Mouse (Mus musculus) intestine, embryonic 16.5 days (tissue): ENCODE results near the gene Casq2. TPM values are rescaled to one million over a fixed set of nuclear protein-coding genes. Genes with fewer than 3 reads are reported as not detected.
A peak's percentile ranks its signal among the peaks of the same experiment; 100 is the strongest.

ENCODE experiments used
- ATAC-seq: fragments of 200-750 bp; cut with Nextera tagmentation; 2 replicates; pipeline ENCODE4 v1.8.0; 2017; ENCODE audit warnings: moderate TSS enrichment, moderate library complexity
- H3K27ac ChIP-seq: fragments of 300-500 bp; sonication (generic); 2 replicates; pipeline ENCODE4 v1.5.1; 2014; ENCODE audit warnings: mild to moderate bottlenecking, low read length
- H3K27me3 ChIP-seq: fragments of 300-500 bp; sonication (generic); replicated peaks from 2 replicates; pipeline ENCODE4 v1.6.1; 2014; ENCODE audit warnings: low read length, control low read depth, mixed read lengths; ENCODE audit not compliant: control insufficient read depth, insufficient read depth
- H3K36me3 ChIP-seq: fragments of 300-500 bp; sonication (generic); 2 replicates; pipeline ENCODE4 v1.6.1; 2014; ENCODE audit warnings: low read length, control low read depth; ENCODE audit not compliant: control insufficient read depth, insufficient read depth
- H3K4me1 ChIP-seq: fragments of 300-500 bp; sonication (generic); 2 replicates; pipeline ENCODE4 v1.6.1; 2014; ENCODE audit warnings: low read length, control low read depth, mixed read lengths; ENCODE audit not compliant: control insufficient read depth, insufficient read depth
- H3K4me2 ChIP-seq: fragments of 300-500 bp; sonication (generic); 2 replicates; pipeline ENCODE4 v1.6.1; 2014; ENCODE audit warnings: low read depth, low read length, control low read depth
- H3K4me3 ChIP-seq: fragments of 300-500 bp; sonication (generic); 2 replicates; pipeline ENCODE4 v1.5.1; 2014; ENCODE audit warnings: mild to moderate bottlenecking, low read length
- H3K9ac ChIP-seq: fragments of 300-500 bp; sonication (generic); 2 replicates; pipeline ENCODE4 v1.6.1; 2014; ENCODE audit warnings: low read depth, low read length
- H3K9me3 ChIP-seq: fragments of 300-500 bp; sonication (generic); 2 replicates; pipeline ENCODE4 v1.6.1; 2016; ENCODE audit warnings: low read length, control low read depth; ENCODE audit not compliant: control insufficient read depth
- WGBS: fragments of 180-500 bp; shearing (Covaris S2); extraction: QIAGEN DNeasy Blood & Tissue Kit; methylation state at CpG from one replicate; pipeline ENCODE4 v1.1.7; 2014; 5-methylcytosine and 5-hydroxymethylcytosine counted together
- polyA plus RNA-seq: library from polyadenylated mRNA; unstranded; fragments of >200 nt; fragmentation: Nextera tagmentation; extraction: Ambion mirVana; gene quantifications from 2 replicates; pipeline ENCODE4 v1.2.1, GENCODE M21; 2015

Gene Casq2
- polyA plus RNA-seq, 1 experiment from 2014 or later = 2.1 TPM

DNA sequence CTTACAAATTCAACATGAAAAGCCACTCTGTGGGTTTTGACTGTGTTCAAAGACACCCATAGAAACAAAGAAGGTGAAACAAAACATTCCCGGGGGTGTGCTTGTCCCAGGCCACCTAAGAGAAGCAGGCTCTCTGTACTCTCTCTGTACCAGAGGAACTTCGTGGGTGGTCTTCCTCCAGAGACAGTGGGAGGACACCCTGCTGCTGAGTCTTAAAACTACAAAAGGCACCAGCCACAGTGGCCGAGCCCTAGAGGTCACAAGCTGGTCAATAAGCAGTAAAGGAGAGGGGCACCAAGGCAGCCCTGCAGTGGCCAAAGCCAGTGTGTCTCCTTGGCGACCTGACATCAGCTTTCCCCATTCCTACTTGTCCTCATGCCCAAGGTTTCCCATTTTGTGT lies 103.8 kb downstream of the Casq2 start:
- Histone ChIP-seq H3K27me3 (no peaks in the 10 kb centered on the region), H3K36me3 (peaks cover 4% of the 10 kb centered on the region; the same call in 1 of the 2 replicates), H3K4me2 (no peak overlapping the region), H3K4me1 (peaks cover 34% of the 10 kb centered on the region), H3K4me3 (no peak overlapping the region), H3K9me3 (no peaks in the 10 kb centered on the region), H3K27ac (no peak overlapping the region), H3K9ac (0 out of 2 replicates have a peak overlapping the region, but pooled peaks have one; percentile 3)
- WGBS = 38% methylated on average over 4 of the region's 4 CpGs
- no peak for ATAC-seq

GRCm38 (mm10) chr3:102190642-102191041 lies 104.4 kb downstream of the Casq2 start:
- no peak overlapping the region for H3K4me3 ChIP-seq
- no peak overlapping the region for H3K27ac ChIP-seq
- H3K36me3 ChIP-seq = peaks cover 4% of the 10 kb centered on the region; the same call in 1 of the 2 replicates
- no peaks in the 10 kb centered on the region for H3K27me3 ChIP-seq
- no peak overlapping the region for H3K9ac ChIP-seq
- H3K9me3 ChIP-seq = no peaks in the 10 kb centered on the region
- H3K4me1 ChIP-seq = peaks cover 40% of the 10 kb centered on the region
- H3K4me2 ChIP-seq = no peak overlapping the region
- no peak for ATAC-seq

- Histone ChIP-seq H3K9ac (no peak overlapping the region), H3K4me2 (no peak overlapping the region), H3K4me1 (peaks cover 49% of the 10 kb centered on the region), H3K9me3 (no peaks in the 10 kb centered on the region), H3K4me3 (no peak overlapping the region), H3K27me3 (no peaks in the 10 kb centered on the region), H3K36me3 (no peaks in the 10 kb centered on the region), H3K27ac (no peak overlapping the region)
- no peak for ATAC-seq
- WGBS = 84% methylated on average over 3 of the region's 3 CpGs
Measured at GRCm38 (mm10) chr3:102191575-102191974, 105.4 kb downstream of the Casq2 start.

DNA sequence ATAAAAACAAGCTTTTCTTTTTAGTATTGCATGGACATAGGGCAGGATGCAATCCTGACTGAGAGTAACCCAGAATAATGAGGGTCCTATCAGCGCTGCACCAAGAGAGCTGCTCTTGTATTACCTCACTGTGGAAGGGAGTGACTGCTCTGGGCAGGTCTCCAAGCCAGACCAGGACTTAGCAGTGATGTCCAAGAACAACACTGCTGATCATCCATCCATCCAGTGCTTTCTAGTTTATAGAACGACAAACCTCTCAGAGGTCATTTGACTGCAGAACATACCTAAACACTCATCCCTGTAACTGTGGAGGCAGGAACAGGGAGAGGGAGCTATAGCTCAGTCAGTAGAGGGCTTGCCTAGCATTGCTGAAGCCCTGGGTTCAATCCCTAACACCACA lies 106.4 kb downstream of the Casq2 start:
- H3K9ac ChIP-seq = no peak overlapping the region
- no peak overlapping the region for H3K27ac ChIP-seq
- H3K4me3 ChIP-seq = no peak overlapping the region
- no peak for ATAC-seq
- no peaks in the 10 kb centered on the region for H3K36me3 ChIP-seq
- no peaks in the 10 kb centered on the region for H3K9me3 ChIP-seq
- WGBS = 58% methylated on average over 2 of the region's 2 CpGs
- H3K4me1 ChIP-seq = peaks cover 53% of the 10 kb centered on the region
- H3K27me3 ChIP-seq = no peaks in the 10 kb centered on the region
- H3K4me2 ChIP-seq = no peak overlapping the region

DNA sequence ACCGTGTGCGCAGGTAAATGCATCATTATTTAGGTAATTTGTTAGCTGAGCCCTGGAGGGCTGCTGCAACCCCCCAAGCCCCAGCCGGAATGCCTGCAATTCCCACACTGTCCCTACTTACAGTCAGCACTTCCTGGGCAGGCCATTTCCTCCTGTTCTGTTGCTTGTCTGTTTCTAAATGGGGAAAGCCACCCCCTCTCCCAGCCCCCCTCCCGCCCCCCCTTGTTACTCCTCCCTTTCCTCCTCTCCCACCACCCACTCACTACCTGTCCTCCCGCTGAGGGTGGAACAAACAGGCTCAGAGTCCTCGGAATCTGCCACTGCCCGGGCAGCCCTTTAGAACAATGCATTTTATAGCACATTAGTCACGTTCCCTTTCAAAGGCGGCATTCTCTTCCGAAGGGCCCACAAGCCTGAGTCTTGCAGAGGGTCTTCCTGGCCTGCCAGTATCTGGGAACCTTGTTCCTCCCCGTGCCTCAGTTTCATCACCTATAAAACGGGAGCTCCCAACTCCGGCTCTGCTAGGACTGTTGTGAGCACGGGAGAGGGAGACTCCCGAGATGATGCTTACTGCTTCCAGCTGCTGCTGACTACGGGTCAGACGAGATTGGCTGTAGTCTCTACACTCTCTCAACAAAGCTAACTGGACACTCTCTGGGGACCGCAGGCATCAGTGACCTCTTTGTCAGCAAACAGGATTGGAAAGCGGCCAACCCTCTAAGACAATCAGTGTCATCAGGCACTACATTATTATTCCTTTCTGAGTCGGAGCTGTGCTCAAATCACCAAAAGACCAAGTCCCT lies 107.5 kb downstream of the Casq2 start:
- no peak overlapping the region for H3K4me3 ChIP-seq
- H3K27ac ChIP-seq = peak overlapping the region; percentile 67
- WGBS = 11% methylated on average over 20 of the region's 20 CpGs
- H3K9me3 ChIP-seq = no peaks in the 10 kb centered on the region
- H3K9ac ChIP-seq = no peak overlapping the region
- peaks cover 63% of the 10 kb centered on the region for H3K4me1 ChIP-seq
- peak overlapping the region; percentile 28 for H3K4me2 ChIP-seq
- ATAC-seq = peak; percentile 34; the same call in 1 of the 2 replicates
- no peaks in the 10 kb centered on the region for H3K27me3 ChIP-seq
- no peaks in the 10 kb centered on the region for H3K36me3 ChIP-seq

DNA sequence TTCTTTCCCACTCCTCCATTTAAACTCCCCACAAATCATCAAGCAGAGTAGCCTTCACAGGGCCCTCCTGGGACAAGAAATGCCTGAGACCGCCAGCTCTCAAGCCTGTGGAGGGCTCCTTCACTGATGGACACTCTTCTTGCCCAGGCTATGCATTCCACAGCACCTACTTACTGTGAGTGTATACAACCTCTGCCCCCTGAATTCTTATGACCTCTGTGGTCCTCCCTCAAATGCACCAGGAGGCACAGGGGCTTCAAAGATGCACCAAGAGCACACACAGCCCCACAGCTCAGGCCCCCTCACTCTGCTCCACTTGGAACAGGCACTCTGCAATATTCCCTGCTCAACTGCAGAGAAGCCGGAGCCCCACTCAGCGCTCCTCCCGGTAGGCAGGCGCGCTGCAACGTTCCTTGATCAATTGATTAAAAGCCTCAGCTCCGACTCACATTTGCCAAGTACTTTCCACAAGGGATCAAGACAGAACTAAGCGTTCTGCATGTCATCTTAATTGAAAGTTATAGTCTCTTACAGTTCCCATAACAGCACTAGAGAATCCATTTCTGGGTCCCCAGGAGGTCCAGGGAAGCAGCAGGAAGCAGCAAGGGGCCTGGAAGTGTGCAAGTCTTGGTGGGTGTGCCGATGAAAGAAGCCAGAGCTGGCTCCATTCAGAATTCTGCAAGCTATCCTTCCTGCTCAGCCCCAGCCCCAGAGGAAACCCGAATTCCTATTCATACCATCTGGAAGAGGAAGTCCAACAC lies 108.3 kb downstream of the Casq2 start:
- H3K4me1 ChIP-seq = peaks cover 71% of the 10 kb centered on the region
- no peaks in the 10 kb centered on the region for H3K27me3 ChIP-seq
- ATAC-seq = no peak
- peak overlapping the region; percentile 67 for H3K27ac ChIP-seq
- H3K9ac ChIP-seq = peak overlapping the region; percentile 35; the same call in 1 of the 2 replicates
- H3K36me3 ChIP-seq = no peaks in the 10 kb centered on the region
- H3K9me3 ChIP-seq = no peaks in the 10 kb centered on the region
- 19% methylated on average over 11 of the region's 11 CpGs for WGBS
- no peak overlapping the region for H3K4me2 ChIP-seq
- no peak overlapping the region for H3K4me3 ChIP-seq

DNA sequence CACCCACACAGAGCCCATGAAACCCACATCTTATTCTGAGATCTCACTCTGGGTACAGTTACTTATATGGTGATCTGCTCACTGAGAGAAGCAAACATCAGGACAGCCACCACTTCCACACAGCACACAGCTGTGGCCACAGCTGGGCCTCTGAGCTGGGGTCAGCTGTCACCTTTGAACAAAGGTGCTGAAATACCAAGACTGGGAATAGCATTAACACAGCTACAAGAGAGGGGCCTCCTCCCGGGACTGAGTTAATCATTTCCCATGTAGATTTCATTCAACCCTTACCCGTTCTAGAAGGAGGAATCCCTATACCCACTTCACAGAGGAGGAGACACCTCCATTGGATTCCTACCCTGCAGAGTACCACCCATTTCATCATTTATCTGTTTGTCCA lies 109.5 kb downstream of the Casq2 start:
- Histone ChIP-seq H3K27me3 (no peaks in the 10 kb centered on the region), H3K4me2 (0 out of 2 replicates have a peak overlapping the region, but pooled peaks have one; percentile 7), H3K9me3 (no peaks in the 10 kb centered on the region), H3K9ac (no peak overlapping the region), H3K27ac (peak overlapping the region; percentile 67; the same call in 1 of the 2 replicates), H3K36me3 (no peaks in the 10 kb centered on the region), H3K4me1 (peaks cover 70% of the 10 kb centered on the region), H3K4me3 (no peak overlapping the region)
- ATAC-seq = peak; percentile 63
- 36% methylated on average over 2 of the region's 2 CpGs for WGBS

Other genes with a start within 250 kb of the Casq2 start
- gene Mab21l3, start 237.5 kb upstream of the Casq2 start, polyA plus RNA-seq = 5.3 and 6.1 TPM in 2 replicates
- gene Slc22a15, start 162.0 kb upstream of the Casq2 start, polyA plus RNA-seq = 5.6 and 5.7 TPM in 2 replicates
- gene Nhlh2, start 76.3 kb upstream of the Casq2 start, polyA plus RNA-seq = 0.09 TPM in 1 of 2 replicates, not detected in the other
- 18.7 and 20.6 TPM in 2 replicates for gene Vangl1, start 118.3 kb downstream of the Casq2 start, polyA plus RNA-seq